Mouse (Mus musculus) ovary, postnatal 14 days (tissue): ENCODE results near the gene Chd9.

Experiments
- DNase-seq: peaks from one replicate; pipeline ENCODE4 v3.0.0; 2022; ENCODE audit warnings: low spot score

Gene Chd9

DNA sequence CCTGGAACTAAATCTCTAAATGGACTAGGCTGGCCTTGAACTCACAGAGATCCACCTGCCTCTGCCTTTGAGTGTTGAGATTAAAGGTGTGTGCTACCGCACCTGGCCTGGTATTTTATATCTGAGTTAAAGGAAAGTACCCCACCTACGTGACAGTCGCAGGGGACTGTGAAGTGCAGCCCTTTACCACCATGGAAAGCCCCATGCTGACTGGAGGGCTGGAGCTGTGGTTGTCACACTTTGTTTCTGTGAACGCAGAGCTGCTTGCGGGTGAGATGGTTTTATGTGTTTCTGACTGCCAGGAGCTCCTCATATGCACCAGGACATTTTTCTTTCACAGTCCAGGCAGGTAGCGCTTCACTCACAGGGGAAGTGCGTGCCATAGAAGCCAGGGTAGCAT, 260.3 kb downstream of the Chd9 start:
- no peak for DNase-seq

DNA sequence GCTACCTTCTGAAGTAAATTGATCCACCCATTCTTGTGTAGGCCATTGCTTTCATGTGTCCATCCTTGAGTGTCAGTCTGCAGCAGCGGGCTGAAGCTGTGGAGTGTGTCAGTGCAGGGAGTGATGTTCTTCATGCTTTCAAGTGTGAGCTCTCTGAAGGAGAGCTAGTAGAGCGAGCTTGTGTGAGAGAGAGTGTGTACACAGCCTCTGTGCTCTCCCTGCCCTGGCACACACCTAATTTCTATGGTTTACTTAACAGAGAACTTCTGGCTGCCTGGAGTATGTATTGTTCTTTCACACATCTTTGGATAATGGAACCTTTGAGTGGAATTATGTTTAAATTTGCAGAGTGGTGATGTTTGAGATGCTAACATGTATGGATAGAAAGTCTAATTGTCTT, 261.4 kb downstream of the Chd9 start:
- DNase-seq: no peak

DNA sequence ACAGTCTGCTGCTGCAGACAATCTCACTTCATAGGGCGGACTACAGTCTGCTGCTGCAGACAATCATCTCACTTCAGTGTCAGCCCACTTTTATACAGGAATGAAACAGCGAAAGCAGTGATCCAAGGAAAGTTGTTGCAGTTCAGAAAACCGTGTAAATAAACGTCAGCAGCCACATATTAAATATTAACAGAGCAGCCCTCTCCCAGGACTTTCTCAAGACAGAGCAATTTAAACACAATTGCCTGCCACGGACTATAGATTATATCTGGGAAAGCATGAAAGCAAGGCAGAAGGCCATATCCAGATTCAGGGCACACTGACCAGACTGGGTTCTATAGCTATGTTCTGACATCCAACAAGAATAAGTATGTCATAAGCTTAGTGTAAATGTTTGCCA, 266.0 kb downstream of the Chd9 start:
- no peak for DNase-seq

- DNase-seq: no peak
These were observed 270.0 kb downstream of the Chd9 start for GRCm38 (mm10) chr8:91098106-91098505.
